Mouse (Mus musculus) limb, embryonic 15.5 days (tissue): ENCODE measurements around the gene Gins1. TPM values are rescaled to one million over a fixed set of nuclear protein-coding genes. Genes with fewer than 3 reads are reported as not detected.

Experiments
- ATAC-seq: fragments of 200-750 bp; cut with Nextera tagmentation; 2 replicates; pipeline ENCODE4 v1.8.0; 2017; ENCODE audit warnings: low read depth, moderate TSS enrichment; ENCODE audit not compliant: insufficient number of reproducible peaks, low FRiP score, low TSS enrichment
- H3K27ac ChIP-seq: fragments of 300-500 bp; sonication (generic); 2 replicates; pipeline ENCODE4 v1.5.1; 2015; ENCODE audit warnings: moderate library complexity, mild to moderate bottlenecking, inconsistent platforms
- H3K27me3 ChIP-seq: fragments of 300-500 bp; sonication (generic); 2 replicates; pipeline ENCODE4 v1.6.1; 2015; ENCODE audit warnings: inconsistent platforms
- H3K36me3 ChIP-seq: fragments of 300-500 bp; sonication (generic); 2 replicates; pipeline ENCODE4 v1.6.1; 2015; ENCODE audit warnings: inconsistent platforms
- H3K4me1 ChIP-seq: fragments of 300-500 bp; sonication (generic); 2 replicates; pipeline ENCODE4 v1.6.1; 2015; ENCODE audit warnings: inconsistent platforms
- H3K4me2 ChIP-seq: fragments of 300-500 bp; sonication (generic); 2 replicates; pipeline ENCODE4 v1.6.1; 2015; ENCODE audit warnings: mild to moderate bottlenecking, inconsistent platforms
- H3K4me3 ChIP-seq: fragments of 300-500 bp; sonication (generic); 2 replicates; pipeline ENCODE4 v1.5.1; 2015; ENCODE audit warnings: mild to moderate bottlenecking, inconsistent platforms
- H3K9ac ChIP-seq: fragments of 300-500 bp; sonication (generic); 2 replicates; pipeline ENCODE4 v1.6.1; 2015; ENCODE audit warnings: inconsistent platforms
- H3K9me3 ChIP-seq: fragments of 300-500 bp; sonication (generic); 2 replicates; pipeline ENCODE4 v1.6.1; 2016; ENCODE audit warnings: inconsistent platforms
- WGBS: fragments of 180-500 bp; shearing (Covaris S2); methylation state at CpG from one replicate; pipeline ENCODE4 v1.1.7; 2015; 5-methylcytosine and 5-hydroxymethylcytosine counted together
- polyA plus RNA-seq: library from polyadenylated mRNA; unstranded; fragments of >200 nt; fragmentation: Nextera tagmentation; extraction: Ambion mirVana; gene quantifications from 2 replicates; pipeline ENCODE4 v1.2.1, GENCODE M21; 2015

Gins1 gene
- 28.9 and 29.1 TPM in 2 replicates for polyA plus RNA-seq

DNA sequence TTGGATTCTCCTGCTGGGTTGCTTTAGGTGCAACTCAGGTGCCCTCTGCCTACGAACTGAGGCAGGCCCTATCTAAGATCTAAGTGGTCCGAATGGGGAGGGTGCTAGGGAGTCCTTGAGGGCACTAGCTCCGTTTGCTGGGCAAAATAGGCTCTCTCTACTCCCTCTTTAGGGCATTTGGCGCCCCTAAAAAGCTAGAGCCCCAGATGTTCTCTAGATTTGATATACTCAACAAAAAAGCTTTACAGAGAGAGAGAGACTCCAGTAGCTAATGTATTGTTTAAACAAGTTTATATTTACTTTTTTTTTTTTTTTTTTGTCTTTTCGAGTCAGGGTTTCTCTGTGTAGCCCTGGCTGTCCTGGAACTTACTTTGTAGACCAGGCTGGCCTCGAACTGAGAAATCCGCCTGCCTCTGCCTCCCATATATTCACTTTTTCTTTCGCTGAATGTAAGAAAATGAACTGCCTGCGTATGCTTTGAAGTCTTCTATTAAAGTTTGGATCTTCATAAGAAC lies at the start of gene Gins1:
TSS of gene Gins1 (plus strand) at position 465 of the 515 bp plus-strand sequence.
- Histone ChIP-seq H3K9ac (peak within 1 kb of the TSS; percentile 72), H3K4me1 (peaks cover 11% of the 10 kb centered on the region), H3K4me2 (peak within 1 kb of the TSS; percentile 89), H3K4me3 (peak within 1 kb of the TSS; percentile 90), H3K9me3 (no peaks in the 10 kb centered on the region), H3K36me3 (peaks cover 2% of the 10 kb centered on the region; the same call in 1 of the 2 replicates), H3K27me3 (no peaks in the 10 kb centered on the region), H3K27ac (peak within 1 kb of the TSS; percentile 90)
- 43% methylated on average over 9 of the region's 9 CpGs for WGBS
- no peak for ATAC-seq

DNA sequence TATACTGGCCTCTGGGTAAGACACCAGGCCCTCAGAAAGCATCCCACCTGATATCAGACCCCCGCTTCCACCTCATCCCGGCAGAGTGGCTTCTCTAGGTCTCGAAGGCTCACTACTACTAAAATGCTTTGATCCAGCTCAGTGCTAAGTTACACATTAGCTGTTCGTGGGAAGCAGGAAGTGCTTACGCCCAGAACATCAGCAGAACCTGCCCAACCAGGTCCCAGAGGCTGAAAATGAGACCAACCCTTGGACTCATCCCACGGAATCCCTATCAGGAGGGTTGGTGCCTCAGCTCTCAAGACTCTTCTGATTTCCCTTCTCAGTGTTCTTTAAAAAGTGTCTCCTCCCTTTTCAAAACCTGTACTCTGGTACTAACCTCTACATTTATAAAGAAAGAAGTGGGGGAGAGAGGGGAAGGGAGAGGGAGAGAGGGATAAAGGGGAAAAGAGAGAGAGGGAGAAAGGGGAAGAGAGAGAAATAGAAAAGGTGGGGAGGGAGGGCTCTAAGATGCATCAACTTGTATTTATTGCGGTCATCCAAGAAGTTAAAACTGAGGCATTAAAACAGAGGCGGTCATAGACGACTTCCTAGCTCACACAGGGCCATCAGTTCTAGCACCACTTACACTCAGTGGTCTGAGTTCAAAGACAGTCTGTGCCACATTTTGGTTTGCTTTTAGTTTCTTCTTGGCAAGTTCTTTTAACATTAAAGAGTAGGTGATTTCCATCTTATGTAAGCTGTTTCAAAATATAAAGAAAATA lies 46.3 kb upstream of the Gins1 start:
- no peak overlapping the region for H3K4me2 ChIP-seq
- no peak overlapping the region for H3K4me3 ChIP-seq
- ATAC-seq = no peak
- H3K27ac ChIP-seq = no peak overlapping the region
- 77% methylated on average over 9 of the region's 9 CpGs for WGBS
- H3K9ac ChIP-seq = no peak overlapping the region
- no peaks in the 10 kb centered on the region for H3K36me3 ChIP-seq
- no peaks in the 10 kb centered on the region for H3K9me3 ChIP-seq
- H3K27me3 ChIP-seq = no peaks in the 10 kb centered on the region
- H3K4me1 ChIP-seq = no peaks in the 10 kb centered on the region

- Histone ChIP-seq H3K27me3 (no peaks in the 10 kb centered on the region), H3K27ac (no peak overlapping the region), H3K4me1 (no peaks in the 10 kb centered on the region), H3K36me3 (no peaks in the 10 kb centered on the region), H3K4me3 (no peak overlapping the region), H3K9ac (no peak overlapping the region), H3K4me2 (no peak overlapping the region), H3K9me3 (no peaks in the 10 kb centered on the region)
- no peak for ATAC-seq
- WGBS = 71% methylated on average over 11 of the region's 11 CpGs
Measured at GRCm38 (mm10) chr2:150859709-150860470, 45.3 kb upstream of the Gins1 start.

DNA sequence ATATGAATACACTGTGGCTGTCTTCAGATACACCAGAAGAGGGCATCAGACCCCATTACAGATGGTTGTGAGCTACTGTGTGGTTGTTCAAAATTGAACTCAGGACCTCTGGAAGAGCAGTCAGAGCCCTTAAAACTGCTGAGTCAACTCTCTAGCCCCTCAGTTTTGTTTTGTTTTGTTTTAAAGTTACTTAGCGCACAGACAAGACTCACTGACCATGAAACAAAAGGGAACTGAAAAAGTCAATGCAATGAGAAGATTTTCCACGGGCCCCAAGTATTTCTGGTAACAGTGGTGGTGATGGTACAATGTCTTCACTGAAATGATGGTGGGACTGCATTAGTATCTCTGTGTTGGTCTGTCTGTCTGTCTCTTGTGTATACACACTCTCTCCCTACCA lies 44.1 kb upstream of the Gins1 start:
- no peak overlapping the region for H3K4me3 ChIP-seq

GRCm38 (mm10) chr2:150867021-150867420 lies 38.2 kb upstream of the Gins1 start:
- Histone ChIP-seq H3K36me3 (no peaks in the 10 kb centered on the region), H3K4me2 (no peak overlapping the region), H3K4me3 (no peak overlapping the region), H3K9ac (no peak overlapping the region), H3K27me3 (no peaks in the 10 kb centered on the region), H3K9me3 (no peaks in the 10 kb centered on the region), H3K27ac (no peak overlapping the region), H3K4me1 (no peaks in the 10 kb centered on the region)
- 93% methylated on average over 2 of the region's 2 CpGs for WGBS
- ATAC-seq = no peak

More for the DNA sequence above, 44.1 kb upstream of the Gins1 start:
- H3K4me1 ChIP-seq = no peaks in the 10 kb centered on the region
- ATAC-seq = no peak
- no peaks in the 10 kb centered on the region for H3K27me3 ChIP-seq
- H3K36me3 ChIP-seq = no peaks in the 10 kb centered on the region
- no peak overlapping the region for H3K27ac ChIP-seq
- no peak overlapping the region for H3K4me2 ChIP-seq
- no peak overlapping the region for H3K9ac ChIP-seq
- no peaks in the 10 kb centered on the region for H3K9me3 ChIP-seq
- WGBS = 88% methylated on average over 2 of the region's 2 CpGs

DNA sequence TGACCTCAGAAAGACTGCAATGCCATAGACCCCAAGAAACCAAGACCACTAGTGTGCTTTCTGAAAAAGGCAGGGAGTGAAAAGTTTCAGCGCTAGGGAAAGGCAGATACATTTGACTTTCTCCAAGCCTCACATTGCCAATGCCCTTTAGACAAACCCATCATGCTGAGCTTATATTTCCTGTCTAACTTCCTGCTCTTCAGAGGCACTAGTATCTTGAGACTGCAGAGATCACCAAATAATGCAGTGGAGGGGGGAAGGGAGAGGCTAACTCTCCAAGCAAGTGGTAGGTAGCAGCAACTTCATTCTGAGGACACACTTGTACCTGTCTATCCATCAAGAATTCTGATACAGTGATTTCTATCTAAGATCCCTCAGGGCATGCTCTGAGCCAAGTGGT lies 35.8 kb upstream of the Gins1 start:
- no peak for ATAC-seq
- Histone ChIP-seq H3K4me1 (no peaks in the 10 kb centered on the region), H3K27me3 (no peaks in the 10 kb centered on the region), H3K36me3 (no peaks in the 10 kb centered on the region), H3K4me3 (no peak overlapping the region), H3K9ac (no peak overlapping the region), H3K4me2 (no peak overlapping the region), H3K9me3 (no peaks in the 10 kb centered on the region), H3K27ac (no peak overlapping the region)
- WGBS = 91% methylated on average over 1 of the region's 1 CpGs

GRCm38 (mm10) chr2:150874508-150874907 lies 30.7 kb upstream of the Gins1 start:
- Histone ChIP-seq H3K9ac (no peak overlapping the region), H3K4me3 (no peak overlapping the region), H3K36me3 (no peaks in the 10 kb centered on the region), H3K9me3 (no peaks in the 10 kb centered on the region), H3K27me3 (no peaks in the 10 kb centered on the region), H3K4me2 (no peak overlapping the region), H3K4me1 (no peaks in the 10 kb centered on the region), H3K27ac (no peak overlapping the region)
- 73% methylated on average over 1 of the region's 1 CpGs for WGBS
- ATAC-seq = no peak

GRCm38 (mm10) chr2:150875226-150875625 lies 30.0 kb upstream of the Gins1 start:
- Histone ChIP-seq H3K27me3 (no peaks in the 10 kb centered on the region), H3K36me3 (no peaks in the 10 kb centered on the region), H3K4me2 (no peak overlapping the region), H3K4me1 (no peaks in the 10 kb centered on the region), H3K9ac (no peak overlapping the region), H3K9me3 (no peaks in the 10 kb centered on the region), H3K27ac (no peak overlapping the region), H3K4me3 (no peak overlapping the region)
- ATAC-seq = no peak
- 95% methylated on average over 1 of the region's 1 CpGs for WGBS

DNA sequence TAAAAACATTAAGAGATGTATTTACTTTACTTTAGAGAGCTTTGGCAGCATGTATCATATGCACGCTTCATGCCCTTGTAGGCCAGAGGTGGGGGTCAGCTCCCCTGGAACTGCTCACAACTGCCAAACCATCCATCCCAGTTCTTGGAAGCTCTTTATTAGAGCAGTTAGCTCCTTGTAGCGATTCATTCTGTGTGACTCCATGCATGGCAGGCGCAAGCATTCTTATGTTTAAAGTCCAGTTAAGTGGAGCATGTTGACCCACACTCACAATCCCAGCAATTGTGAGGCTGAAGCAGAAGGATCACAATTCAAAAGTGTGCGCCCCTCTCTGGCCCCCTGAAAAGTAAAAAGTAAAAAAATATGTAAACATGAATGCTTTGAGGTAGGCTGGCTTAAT lies 27.6 kb upstream of the Gins1 start:
- Histone ChIP-seq H3K27me3 (no peaks in the 10 kb centered on the region), H3K9ac (no peak overlapping the region), H3K4me1 (no peaks in the 10 kb centered on the region), H3K4me2 (no peak overlapping the region), H3K27ac (no peak overlapping the region), H3K36me3 (no peaks in the 10 kb centered on the region), H3K9me3 (no peaks in the 10 kb centered on the region), H3K4me3 (no peak overlapping the region)
- no peak for ATAC-seq
- WGBS = 94% methylated on average over 4 of the region's 4 CpGs

DNA sequence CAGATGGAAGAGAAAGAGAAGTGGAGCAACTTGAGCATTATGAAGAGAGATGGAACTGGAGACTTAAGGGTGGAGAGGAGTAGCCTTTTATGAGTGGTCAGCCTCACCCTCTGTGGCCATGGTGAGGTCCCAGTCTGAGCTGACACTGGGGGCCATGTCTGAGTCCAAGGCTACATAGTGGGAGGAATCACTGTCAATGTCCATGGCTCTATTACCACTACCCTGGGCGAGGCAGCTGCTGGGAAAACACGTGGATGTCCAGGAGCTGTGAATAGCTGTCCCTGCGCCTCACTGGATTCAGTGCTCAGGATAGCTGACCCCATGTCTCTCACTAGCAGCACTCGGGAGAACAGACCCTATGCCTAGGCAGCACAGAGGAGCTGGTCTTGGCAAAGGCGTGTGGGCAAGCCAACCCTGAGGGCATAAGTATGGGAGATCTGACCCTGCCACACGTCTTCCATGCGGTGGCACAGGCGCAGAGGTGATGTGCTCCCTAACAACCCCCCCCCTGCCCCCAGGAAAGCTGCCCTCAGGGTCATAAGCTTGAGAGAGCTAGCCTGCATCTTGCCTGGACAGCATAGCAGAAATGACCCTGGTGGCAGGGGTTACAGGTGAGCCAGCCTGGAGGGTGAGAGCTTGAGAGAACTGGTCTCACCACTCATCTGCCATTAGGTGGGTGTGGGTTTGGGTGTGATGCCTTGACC lies 21.0 kb upstream of the Gins1 start:
- no peaks in the 10 kb centered on the region for H3K36me3 ChIP-seq
- no peak for ATAC-seq
- H3K27ac ChIP-seq = no peak overlapping the region
- no peaks in the 10 kb centered on the region for H3K4me1 ChIP-seq
- WGBS = 91% methylated on average over 8 of the region's 8 CpGs
- H3K9me3 ChIP-seq = no peaks in the 10 kb centered on the region
- no peaks in the 10 kb centered on the region for H3K27me3 ChIP-seq
- no peak overlapping the region for H3K4me2 ChIP-seq
- no peak overlapping the region for H3K9ac ChIP-seq
- no peak overlapping the region for H3K4me3 ChIP-seq

- 0 out of 2 replicates have a peak, but pooled peaks have one; percentile 10 for ATAC-seq
- Histone ChIP-seq H3K27me3 (no peaks in the 10 kb centered on the region), H3K4me3 (no peak overlapping the region), H3K27ac (no peak overlapping the region), H3K4me1 (no peaks in the 10 kb centered on the region), H3K9ac (no peak overlapping the region), H3K36me3 (no peaks in the 10 kb centered on the region), H3K4me2 (no peak overlapping the region), H3K9me3 (no peaks in the 10 kb centered on the region)
- WGBS = 78% methylated on average over 1 of the region's 1 CpGs
Measured at GRCm38 (mm10) chr2:150884779-150885110, 20.5 kb upstream of the Gins1 start.

DNA sequence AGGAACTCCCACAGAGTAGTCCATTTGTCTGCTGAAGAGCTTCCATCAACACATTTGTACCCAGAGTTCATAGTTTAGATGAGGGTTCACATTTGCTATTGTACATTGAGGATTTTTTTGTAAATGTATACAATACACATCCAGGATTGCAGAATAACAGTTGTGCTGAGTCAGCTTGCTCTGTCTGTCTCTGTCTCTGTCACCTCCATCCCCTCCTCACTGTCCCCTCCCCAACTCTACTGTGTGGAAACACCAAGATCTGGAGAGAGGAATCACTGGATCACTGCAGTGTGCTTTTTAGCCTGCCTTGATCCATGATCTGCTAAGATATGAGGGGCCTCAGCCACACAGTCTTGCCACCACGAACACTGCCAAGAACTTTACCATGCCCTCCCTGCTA lies 19.4 kb upstream of the Gins1 start:
- Histone ChIP-seq H3K9ac (no peak overlapping the region), H3K27me3 (no peaks in the 10 kb centered on the region), H3K4me3 (no peak overlapping the region), H3K9me3 (no peaks in the 10 kb centered on the region), H3K27ac (no peak overlapping the region), H3K4me1 (no peaks in the 10 kb centered on the region), H3K4me2 (no peak overlapping the region), H3K36me3 (no peaks in the 10 kb centered on the region)
- WGBS = 78% methylated on average over 1 of the region's 1 CpGs
- ATAC-seq = no peak
